Mouse (Mus musculus) CH12.LX (cell line): ENCODE measurements around the gene Stx16.

ENCODE experiments used
- CHD2 ChIP-seq: IDR thresholded peaks from 2 replicates; pipeline ENCODE4 v1.6.1; 2011; ENCODE audit warnings: low read length, improper control_type of control experiment
- POLR2A ChIP-seq: IDR thresholded peaks from 2 replicates; pipeline ENCODE4 v1.6.1; 2011; ENCODE audit warnings: low read depth, mild to moderate bottlenecking, improper control_type of control experiment, low read length
- TBP ChIP-seq: conservative IDR thresholded peaks from 2 replicates; pipeline ENCODE4 v1.6.1; 2011; ENCODE audit warnings: low read depth, low read length, improper control_type of control experiment

DNA sequence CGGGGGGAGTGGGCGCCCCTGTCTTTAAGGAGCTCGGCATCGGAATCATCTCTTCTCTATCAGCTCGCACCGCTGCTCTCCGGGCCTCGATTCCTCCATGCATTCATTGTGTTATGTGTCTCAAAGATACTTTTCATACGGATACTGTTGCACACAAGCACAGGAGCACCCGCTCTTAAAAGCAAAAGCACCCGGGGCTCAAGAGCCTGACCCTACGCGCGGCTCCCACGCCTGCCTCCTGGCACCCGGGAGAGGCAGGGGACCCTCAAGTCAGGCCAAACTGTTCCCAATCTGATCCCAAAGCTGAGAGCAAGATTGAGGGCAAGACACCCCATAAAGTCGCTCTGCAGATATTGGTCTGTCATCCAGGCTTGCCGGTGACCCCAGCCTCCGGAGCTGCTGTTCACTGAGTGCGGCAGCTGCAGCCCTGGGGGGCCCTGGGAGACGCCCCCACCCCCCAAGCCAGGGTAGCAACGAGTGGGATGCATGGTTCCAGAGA is 987 bp upstream of the Stx16 start:
- TF ChIP-seq TBP (no peak), POLR2A (no peak), CHD2 (no peak)
